Mouse (Mus musculus) cerebellum, adult 2 months (tissue): ENCODE measurements at regions not wholly inside any gene's neighbourhood (a gene's known extent, or its start where the extent isn't known, plus 50 kb on each side); places are given as distances from the start of the nearest gene placed in this dataset.

ENCODE experiments used
- CTCF ChIP-seq: fragments of 200-500 bp; IDR thresholded peaks from 2 replicates; pipeline ENCODE4 v1.5.1; 2011; ENCODE audit warnings: low read depth, mild to moderate bottlenecking, control low read depth, low read length, moderate library complexity, borderline replicate concordance; ENCODE audit not compliant: insufficient read depth
- POLR2A ChIP-seq: fragments of 200-500 bp; IDR thresholded peaks from 2 replicates; pipeline ENCODE4 v1.6.1; 2011; ENCODE audit warnings: low read length, control low read depth, borderline replicate concordance; ENCODE audit not compliant: insufficient read depth

DNA sequence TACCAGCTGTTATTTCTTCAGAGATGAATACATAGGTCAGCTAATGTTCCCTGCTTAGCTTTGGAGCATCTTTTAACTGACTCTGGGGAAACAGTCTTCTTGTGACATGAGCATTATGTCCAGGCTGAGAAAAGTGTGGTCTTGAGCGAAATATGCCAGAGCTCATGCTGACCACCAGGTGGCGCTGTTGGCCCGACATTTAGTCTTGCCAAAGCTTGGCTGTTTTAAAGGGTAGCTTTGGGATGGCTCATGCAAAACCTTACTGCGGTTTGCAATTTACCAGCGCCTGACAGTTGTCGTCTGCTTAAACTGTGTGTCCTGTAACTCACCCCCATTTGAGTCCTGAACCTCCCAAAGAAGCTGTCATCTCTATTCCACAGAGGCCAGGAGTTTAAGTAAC, 91.6 kb downstream of the Gm525 start:
- TF ChIP-seq CTCF (peak; percentile 97), POLR2A (no peak)
